ENCODE assay signal across 14 mouse cellular contexts in the genomic region with DNA sequence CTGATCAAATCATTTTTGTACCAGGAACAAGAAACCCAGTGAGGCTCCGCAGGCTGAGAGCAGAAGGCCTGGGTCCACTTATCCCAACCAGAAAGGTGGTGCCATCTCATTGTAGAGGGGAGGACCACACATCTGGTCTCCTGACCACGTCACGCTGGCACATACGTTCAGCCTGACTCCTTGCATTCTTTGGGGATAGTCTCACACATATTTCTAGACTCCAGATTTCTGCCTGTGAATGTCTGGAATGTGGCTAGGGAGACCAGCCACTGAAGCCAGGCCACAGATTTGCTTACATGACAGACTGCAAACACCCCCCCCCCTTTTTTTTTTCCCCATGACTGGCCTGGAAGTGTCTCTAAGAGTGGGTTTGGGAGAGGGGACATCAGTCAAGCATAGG. TPM values are rescaled to one million over a fixed set of nuclear protein-coding genes. Genes with fewer than 3 reads are reported as not detected.
DNase-seq lines count a peak whose midpoint lies in the region; ATAC-seq and TF ChIP-seq lines count a peak whose summit lies in the region.
"Had no signal": no experiment of that assay in that cellular context is flagged by ENCODE, and none has a peak within 500 bp of the region (broad histone marks: within the 10 kb centered on the region; RNA-seq: fewer than 3 reads in every experiment).

No protein-coding gene starts in this region.

- H3K79me2 ChIP-seq in macrophage (ENCODE audit: inconsistent target): no peaks in the 10 kb centered on the region

- H3K9ac ChIP-seq in hindbrain, postnatal 0 days (replicated peaks; ENCODE audit: low read length): no peak overlapping the region
- H3K9ac ChIP-seq in midbrain, embryonic 12.5 days (replicated peaks): no peak overlapping the region
- no peak overlapping the region for H3K9ac ChIP-seq in midbrain, embryonic 16.5 days (ENCODE audit: low read depth, low read length)
- no peak overlapping the region for H3K9ac ChIP-seq in embryonic facial prominence, embryonic 12.5 days

- 70% methylated on average over 4 of the region's 4 CpGs for WGBS in hindbrain, embryonic 10.5 days
- 80% methylated on average over 4 of the region's 4 CpGs for WGBS in hindbrain, postnatal 0 days
- 81% methylated on average over 4 of the region's 4 CpGs for WGBS in midbrain, embryonic 12.5 days
- WGBS in midbrain, embryonic 16.5 days: 86% methylated on average over 4 of the region's 4 CpGs
- 40% methylated on average over 4 of the region's 4 CpGs for WGBS in embryonic facial prominence, embryonic 12.5 days
- 92% methylated on average over 4 of the region's 4 CpGs for WGBS in macrophage (ENCODE audit: missing documents)

- H3K4me3 ChIP-seq in hindbrain, embryonic 10.5 days: no peak overlapping the region
- no peak overlapping the region for H3K4me3 ChIP-seq in hindbrain, postnatal 0 days (ENCODE audit: low read length)
- no peak overlapping the region for H3K4me3 ChIP-seq in midbrain, embryonic 12.5 days
- H3K4me3 ChIP-seq in midbrain, embryonic 16.5 days (ENCODE audit: low read depth, low read length): no peak overlapping the region
- no peak overlapping the region for H3K4me3 ChIP-seq in embryonic facial prominence, embryonic 12.5 days
- H3K4me3 ChIP-seq in macrophage (ENCODE audit: inconsistent target): no peak overlapping the region

- ATAC-seq in hindbrain, postnatal 0 days: no peak
- ATAC-seq in midbrain, embryonic 12.5 days (ENCODE audit: low FRiP score, low read depth): no peak
- ATAC-seq in midbrain, embryonic 16.5 days: no peak
- ATAC-seq in embryonic facial prominence, embryonic 12.5 days (ENCODE audit: insufficient number of reproducible peaks, insufficient read depth, low FRiP score, low TSS enrichment): no peak
- ATAC-seq: activated CD4-positive, CD25-positive, alpha-beta regulatory T cell, adult 4 months had no signal

- H3K27ac ChIP-seq in hindbrain, embryonic 10.5 days: peak overlapping the region; percentile 78; the same call in 1 of the 2 replicates
- no peak overlapping the region for H3K27ac ChIP-seq in hindbrain, postnatal 0 days
- H3K27ac ChIP-seq in midbrain, embryonic 12.5 days (replicated peaks): 0 out of 2 replicates have a peak overlapping the region, but pooled peaks have one; percentile 27
- H3K27ac ChIP-seq in midbrain, embryonic 16.5 days (ENCODE audit: low read length): no peak overlapping the region
- H3K27ac ChIP-seq in embryonic facial prominence, embryonic 12.5 days: peak overlapping the region; percentile 38
- peak overlapping the region; percentile 8; the same call in 1 of the 2 replicates for H3K27ac ChIP-seq in macrophage

- DNase-seq in hindbrain, embryonic 10.5 days (ENCODE audit: low spot score): no peak
- no peak for DNase-seq in hindbrain, postnatal 0 days (ENCODE audit: low spot score)
- DNase-seq in kidney, adult 8-10 months: no peak
- DNase-seq in left cerebral cortex, adult 8-10 months (ENCODE audit: low spot score in 2 of 2): no peak
- DNase-seq: cerebellum, adult 18-20 months; gastrocnemius, postnatal 10 days; kidney, adult 9 months; left cerebral cortex, postnatal 4 days; right cerebral cortex, postnatal 14 days had no signal

- H3K9me3 ChIP-seq in hindbrain, embryonic 10.5 days: no peaks in the 10 kb centered on the region
- H3K9me3 ChIP-seq in hindbrain, postnatal 0 days (ENCODE audit: low read length): no peaks in the 10 kb centered on the region
- H3K9me3 ChIP-seq in midbrain, embryonic 12.5 days: no peaks in the 10 kb centered on the region
- H3K9me3 ChIP-seq in midbrain, embryonic 16.5 days (replicated peaks; ENCODE audit: control insufficient read depth, low read length, poor library complexity, severe bottlenecking): no peaks in the 10 kb centered on the region
- H3K9me3 ChIP-seq in embryonic facial prominence, embryonic 12.5 days: no peaks in the 10 kb centered on the region

- no peak for TF ChIP-seq CTCF in hindbrain, postnatal 0 days (IDR thresholded peaks at IDR 0.05; ENCODE audit: low read depth)

- H3K4me2 ChIP-seq in hindbrain, postnatal 0 days (ENCODE audit: low read depth, low read length): no peak overlapping the region
- no peak overlapping the region for H3K4me2 ChIP-seq in midbrain, embryonic 12.5 days (replicated peaks)
- no peak overlapping the region for H3K4me2 ChIP-seq in midbrain, embryonic 16.5 days (ENCODE audit: low read length)
- no peak overlapping the region for H3K4me2 ChIP-seq in embryonic facial prominence, embryonic 12.5 days (replicated peaks)

- H3K4me1 ChIP-seq in hindbrain, embryonic 10.5 days (replicated peaks): peaks cover 50% of the 10 kb centered on the region
- peaks cover 20% of the 10 kb centered on the region for H3K4me1 ChIP-seq in hindbrain, postnatal 0 days (ENCODE audit: insufficient read depth, low read length)
- H3K4me1 ChIP-seq in midbrain, embryonic 12.5 days: peaks cover 29% of the 10 kb centered on the region
- peaks cover 18% of the 10 kb centered on the region; the same call in 1 of the 2 replicates for H3K4me1 ChIP-seq in midbrain, embryonic 16.5 days (ENCODE audit: control insufficient read depth, insufficient read depth, low read length)
- peaks cover 12% of the 10 kb centered on the region for H3K4me1 ChIP-seq in embryonic facial prominence, embryonic 12.5 days

- H3K27me3 ChIP-seq in hindbrain, embryonic 10.5 days (ENCODE audit: insufficient read depth, poor library complexity, severe bottlenecking): peaks cover 5% of the 10 kb centered on the region; the same call in 1 of the 2 replicates
- H3K27me3 ChIP-seq in hindbrain, postnatal 0 days (ENCODE audit: insufficient read depth, low read length): no peaks in the 10 kb centered on the region
- no peaks in the 10 kb centered on the region; the same call in 1 of the 2 replicates for H3K27me3 ChIP-seq in midbrain, embryonic 12.5 days
- H3K27me3 ChIP-seq in midbrain, embryonic 16.5 days (ENCODE audit: control insufficient read depth, insufficient read depth, low read depth, low read length): no peaks in the 10 kb centered on the region
- no peaks in the 10 kb centered on the region for H3K27me3 ChIP-seq in embryonic facial prominence, embryonic 12.5 days

- no peaks in the 10 kb centered on the region for H3K36me3 ChIP-seq in hindbrain, embryonic 10.5 days
- H3K36me3 ChIP-seq in hindbrain, postnatal 0 days (ENCODE audit: insufficient read depth, low read length): no peaks in the 10 kb centered on the region
- H3K36me3 ChIP-seq in midbrain, embryonic 12.5 days: no peaks in the 10 kb centered on the region
- no peaks in the 10 kb centered on the region for H3K36me3 ChIP-seq in midbrain, embryonic 16.5 days (ENCODE audit: control insufficient read depth, insufficient read depth, low read length)
- no peaks in the 10 kb centered on the region for H3K36me3 ChIP-seq in embryonic facial prominence, embryonic 12.5 days
- H3K36me3 ChIP-seq in macrophage (ENCODE audit: inconsistent target): no peaks in the 10 kb centered on the region

RNA-seq across cellular contexts. Expression of a gene that starts 58.9 kb away (rescaled TPM):
- 60.5 and 62.3 TPM in 2 replicates for polyA plus RNA-seq in hindbrain, embryonic 10.5 days (2016; fragmentation: Nextera tagmentation; extraction: Ambion mirVana)
- 55.2 and 88.4 TPM in 2 replicates for total RNA-seq in hindbrain, postnatal 0 days (2014; rRNA removed)
- 49.4 and 56.0 TPM in 2 replicates for polyA plus RNA-seq in hindbrain, postnatal 0 days (2015; fragmentation: Nextera tagmentation; extraction: Ambion mirVana)
- polyA plus RNA-seq in midbrain, embryonic 12.5 days (2016; fragmentation: Nextera tagmentation; extraction: Ambion mirVana): 53.6 and 61.7 TPM in 2 replicates
- polyA plus RNA-seq in midbrain, embryonic 16.5 days (2015; fragmentation: Nextera tagmentation; extraction: Ambion mirVana): 88.4 and 99.6 TPM in 2 replicates
- polyA plus RNA-seq in embryonic facial prominence, embryonic 12.5 days (2016; fragmentation: Nextera tagmentation; extraction: Ambion mirVana): 86.3 and 90.6 TPM in 2 replicates
- 100 to 1,000 TPM in 22 of 26 experiments, 10 to 100 TPM in 4; 34.3 to 638 (median 220) TPM for total RNA-seq in macrophage (2018; cell fraction: chromatin; rRNA removed)
- total RNA-seq in macrophage (2018; cell fraction: cytosol; rRNA removed): 100 to 1,000 TPM in 23 of 26 experiments, 10 to 100 TPM in 3; 65.7 to 224 (median 135) TPM
- 100 to 1,000 TPM in 21 of 26 experiments, 10 to 100 TPM in 5; 40.5 to 401 (median 169) TPM for total RNA-seq in macrophage (2018; cell fraction: nucleus; rRNA removed)
- 101 to 202 TPM (median 130 TPM) in 3 replicates for polyA plus RNA-seq in macrophage (2018)
- total RNA-seq in left cerebral cortex, adult 8-10 months (2022): 10 to 100 TPM; 43.9 to 53.4 (median 47.6) TPM

Comparison
In these comparisons a context has a peak if more than half of its experiments do, and no peak if none do; other contexts are left out.
1. H3K27ac ChIP-seq: peak in hindbrain, embryonic 10.5 days (single experiment), midbrain, embryonic 12.5 days (single experiment), embryonic facial prominence, embryonic 12.5 days (single experiment) and macrophage (single experiment); none in hindbrain, postnatal 0 days (single experiment) and midbrain, embryonic 16.5 days (single experiment).